Mouse (Mus musculus) G1E (cell line): ENCODE results near the gene Hist2h2bb.

ENCODE experiments used
- CTCF ChIP-seq: IDR thresholded peaks from 2 replicates; pipeline ENCODE4 v1.5.1; 2012; ENCODE audit warnings: low read depth, low read length, inconsistent platforms, mixed read lengths
- POLR2AphosphoS5 ChIP-seq: IDR thresholded peaks from 2 replicates; pipeline ENCODE4 v1.6.1; 2012; ENCODE audit warnings: low read depth, low read length, inconsistent platforms; ENCODE audit not compliant: insufficient replicate concordance
- TAL1 ChIP-seq: conservative IDR thresholded peaks from 2 replicates; pipeline ENCODE4 v1.6.1; 2012; ENCODE audit warnings: low read depth, low read length, inconsistent platforms, mixed read lengths

- no peak for TF ChIP-seq CTCF
- TF ChIP-seq POLR2AphosphoS5: no peak; the same call in 1 of the 2 replicates
- TF ChIP-seq TAL1: no peak
Measured at GRCm38 (mm10) chr3:96268051-96268775, 1.3 kb upstream of the Hist2h2bb start, which contains the start of gene Hist2h3b.
